In the genomic region with DNA sequence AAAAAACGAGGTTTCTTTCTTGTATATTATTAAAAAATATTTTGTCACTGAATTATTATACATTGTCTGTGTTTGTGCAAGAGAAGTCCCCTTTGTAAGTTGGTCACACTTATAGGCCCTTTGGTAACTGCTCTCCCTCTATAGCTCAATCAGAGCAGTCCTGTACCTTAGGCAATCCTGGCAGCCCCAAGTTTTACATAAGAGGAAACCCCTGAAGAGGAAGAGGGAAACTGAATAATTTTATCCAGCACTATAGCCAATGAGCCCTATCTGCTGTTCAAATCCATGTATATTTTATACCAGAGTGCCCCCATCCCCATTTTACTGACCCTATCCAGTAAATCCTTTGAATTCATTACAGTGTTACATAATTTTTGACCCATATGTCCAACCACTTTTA, we compare ENCODE assay signal across 11 mouse cellular contexts. TPM values are rescaled to one million over a fixed set of nuclear protein-coding genes. Genes with fewer than 3 reads are reported as not detected.
DNase-seq lines count a peak whose midpoint lies in the region; ATAC-seq and TF ChIP-seq lines count a peak whose summit lies in the region.
"Had no signal": no experiment of that assay in that cellular context is flagged by ENCODE, and none has a peak within 500 bp of the region (broad histone marks: within the 10 kb centered on the region; RNA-seq: fewer than 3 reads in every experiment).

No protein-coding gene starts in this region.

- DNase-seq in heart, adult 11 months = no peak
- DNase-seq in stomach, postnatal 0 days (ENCODE audit: low spot score) = no peak
- DNase-seq in limb, embryonic 14.5 days (ENCODE audit: low spot score) = no peak
- DNase-seq in spleen, adult 12 weeks (ENCODE audit: low spot score) = no peak
- no peak for DNase-seq in left cerebral cortex, postnatal 14 days (ENCODE audit: low spot score in 2 of 2)
- no peak for DNase-seq in frontal cortex, postnatal 36 days (ENCODE audit: low spot score in 2 of 2)
- DNase-seq: embryo, embryonic 11 days; right cerebral cortex, adult 18-20 months had no signal

- no peak for TF ChIP-seq CTCF in stomach, postnatal 0 days (IDR thresholded peaks at IDR 0.05; ENCODE audit: low read depth)

- no peak for TF ChIP-seq POLR2A in limb, embryonic 14.5 days (IDR thresholded peaks at IDR 0.05; ENCODE audit: borderline replicate concordance, extremely low read depth, insufficient read depth, insufficient read length)

- WGBS in heart, embryonic 14.5 days = 12% methylated on average over 1 of the region's 1 CpGs
- WGBS in stomach, embryonic 16.5 days = 43% methylated on average over 1 of the region's 1 CpGs
- WGBS in stomach, postnatal 0 days = 58% methylated on average over 1 of the region's 1 CpGs
- WGBS in limb, embryonic 14.5 days = 44% methylated on average over 1 of the region's 1 CpGs

- intact Hi-C loops in left cerebral cortex, postnatal 14 days (cut with DNase I) = loop anchor here (5.0 kb wide), 1 partner anchor 76 kb away; no protein-coding TSS in a partner anchor

- H3K4me2 ChIP-seq in heart, embryonic 14.5 days (ENCODE audit: low read length) = peak overlapping the region; percentile 74
- peak overlapping the region; percentile 31; the same call in 1 of the 2 replicates for H3K4me2 ChIP-seq in stomach, embryonic 16.5 days (ENCODE audit: low read depth, low read length)
- no peak overlapping the region for H3K4me2 ChIP-seq in stomach, postnatal 0 days (replicated peaks; ENCODE audit: low read depth)
- peak overlapping the region; percentile 34 for H3K4me2 ChIP-seq in limb, embryonic 14.5 days (replicated peaks; ENCODE audit: low read depth, low read length, severe bottlenecking)

- no peaks in the 10 kb centered on the region for H3K9me3 ChIP-seq in heart, embryonic 14.5 days (ENCODE audit: control insufficient read depth, low read length)
- no peaks in the 10 kb centered on the region for H3K9me3 ChIP-seq in stomach, embryonic 16.5 days (replicated peaks; ENCODE audit: control insufficient read depth, low read length)
- no peaks in the 10 kb centered on the region for H3K9me3 ChIP-seq in stomach, postnatal 0 days (ENCODE audit: control insufficient read depth, low read length)
- H3K9me3 ChIP-seq in limb, embryonic 14.5 days (ENCODE audit: control insufficient read depth, low read length) = no peaks in the 10 kb centered on the region
- H3K9me3 ChIP-seq: limb, embryonic 15.5 days had no signal

- no peaks in the 10 kb centered on the region for H3K27me3 ChIP-seq in heart, embryonic 14.5 days (ENCODE audit: control insufficient read depth, insufficient read depth, low read length)
- H3K27me3 ChIP-seq in stomach, embryonic 16.5 days (ENCODE audit: control insufficient read depth, insufficient read depth, low read length) = no peaks in the 10 kb centered on the region
- no peaks in the 10 kb centered on the region for H3K27me3 ChIP-seq in stomach, postnatal 0 days (ENCODE audit: control insufficient read depth, insufficient read depth, low read length)
- no peaks in the 10 kb centered on the region for H3K27me3 ChIP-seq in limb, embryonic 14.5 days (ENCODE audit: control insufficient read depth, insufficient read depth, low read length)
- H3K27me3 ChIP-seq: limb, embryonic 15.5 days had no signal

- H3K4me3 ChIP-seq in heart, embryonic 14.5 days (ENCODE audit: control insufficient read depth in 1 of 2, insufficient read depth in 1 of 2, low read depth in 1 of 2, low read length in 2 of 2) = peak overlapping the region in 1 of 2 experiments; percentile 32; a peak in 2 of 4 replicates
- H3K4me3 ChIP-seq in stomach, embryonic 16.5 days (replicated peaks; ENCODE audit: low read length) = no peak overlapping the region
- H3K4me3 ChIP-seq in stomach, postnatal 0 days (ENCODE audit: low read depth, low read length) = no peak overlapping the region
- H3K4me3 ChIP-seq in limb, embryonic 14.5 days (replicated peaks; ENCODE audit: low read length) = 0 out of 2 replicates have a peak overlapping the region, but pooled peaks have one; percentile 13

- peaks cover 5% of the 10 kb centered on the region; the same call in 1 of the 2 replicates for H3K36me3 ChIP-seq in heart, embryonic 14.5 days (ENCODE audit: control insufficient read depth, insufficient read depth, low read length)
- no peaks in the 10 kb centered on the region for H3K36me3 ChIP-seq in stomach, embryonic 16.5 days (ENCODE audit: control insufficient read depth, insufficient read depth, low read length)
- no peaks in the 10 kb centered on the region for H3K36me3 ChIP-seq in stomach, postnatal 0 days (ENCODE audit: control insufficient read depth, insufficient read depth, low read length)
- H3K36me3 ChIP-seq in limb, embryonic 14.5 days (ENCODE audit: control insufficient read depth, insufficient read depth, low read length) = peaks cover 3% of the 10 kb centered on the region; the same call in 1 of the 2 replicates
- H3K36me3 ChIP-seq: limb, embryonic 15.5 days had no signal

- peaks cover 10 to 29% of the 10 kb centered on the region in 2 experiments for H3K4me1 ChIP-seq in heart, embryonic 14.5 days (ENCODE audit: control insufficient read depth in 2 of 2, insufficient read depth in 2 of 2, low read length in 2 of 2)
- H3K4me1 ChIP-seq in stomach, embryonic 16.5 days (ENCODE audit: control insufficient read depth, insufficient read depth, low read length) = peaks cover 3% of the 10 kb centered on the region
- no peaks in the 10 kb centered on the region for H3K4me1 ChIP-seq in stomach, postnatal 0 days (replicated peaks; ENCODE audit: control insufficient read depth, insufficient read depth)
- peaks cover 5% of the 10 kb centered on the region for H3K4me1 ChIP-seq in limb, embryonic 14.5 days (ENCODE audit: control insufficient read depth, insufficient read depth, low read length)

- ATAC-seq in heart, embryonic 14.5 days (ENCODE audit: insufficient number of reproducible peaks, insufficient read depth, low FRiP score, low read depth) = no peak
- ATAC-seq in stomach, embryonic 16.5 days (ENCODE audit: insufficient read depth, low FRiP score) = no peak
- no peak for ATAC-seq in stomach, postnatal 0 days (ENCODE audit: low FRiP score, low TSS enrichment)
- no peak for ATAC-seq in limb, embryonic 14.5 days (ENCODE audit: low FRiP score, low read depth)

- H3K9ac ChIP-seq in heart, embryonic 14.5 days (ENCODE audit: low read length) = peak overlapping the region; percentile 65
- no peak overlapping the region for H3K9ac ChIP-seq in stomach, embryonic 16.5 days (ENCODE audit: low read length)
- no peak overlapping the region for H3K9ac ChIP-seq in stomach, postnatal 0 days (ENCODE audit: low read length)
- H3K9ac ChIP-seq in limb, embryonic 14.5 days (ENCODE audit: low read depth, low read length, severe bottlenecking) = no peak overlapping the region
- H3K9ac ChIP-seq: limb, embryonic 15.5 days had no signal

- TF ChIP-seq EP300 in stomach, postnatal 0 days (optimal IDR thresholded peaks at IDR 0.05) = no peak

- H3K27ac ChIP-seq in heart, embryonic 14.5 days (replicated peaks in 1 of 2; ENCODE audit: control insufficient read depth in 1 of 2, insufficient read depth in 1 of 2, low read depth in 2 of 2, low read length in 2 of 2) = peak overlapping the region; percentile 36 to 70; a peak in 3 of 4 replicates
- no peak overlapping the region for H3K27ac ChIP-seq in stomach, embryonic 16.5 days (ENCODE audit: low read length)
- no peak overlapping the region for H3K27ac ChIP-seq in stomach, postnatal 0 days (replicated peaks)
- H3K27ac ChIP-seq in limb, embryonic 14.5 days (replicated peaks; ENCODE audit: low read depth, low read length) = no peak overlapping the region

RNA-seq across cellular contexts. Expression of gene Qk, which starts 1.4 kb away (rescaled TPM):
- polyA plus RNA-seq in heart, embryonic 14.5 days (2014; fragmentation: Nextera tagmentation; extraction: Ambion mirVana) = 71.8 and 76.2 TPM in 2 replicates
- polyA plus RNA-seq in stomach, embryonic 16.5 days (2015; fragmentation: Nextera tagmentation; extraction: Ambion mirVana) = 15.9 and 17.1 TPM in 2 replicates
- polyA plus RNA-seq in stomach, postnatal 0 days (2015; fragmentation: Nextera tagmentation; extraction: Ambion mirVana) = 9.7 and 9.8 TPM in 2 replicates
- 164 and 197 TPM in 2 replicates for polyA plus RNA-seq in limb, embryonic 14.5 days (2012; rRNA removed)
- 47.4 and 52.7 TPM in 2 replicates for polyA plus RNA-seq in limb, embryonic 14.5 days (2014; fragmentation: Nextera tagmentation; extraction: Ambion mirVana)
- total RNA-seq in left cerebral cortex, postnatal 14 days (2021) = 100 to 1,000 TPM; 339 to 352 TPM

Comparison
In these comparisons a context has a peak if more than half of its experiments do, and no peak if none do; other contexts are left out.
1. H3K27ac ChIP-seq: peak in heart, embryonic 14.5 days (2 of 2); none in stomach, embryonic 16.5 days (single experiment), stomach, postnatal 0 days (single experiment) and limb, embryonic 14.5 days (single experiment).